Comparison of ENCODE assay signal across 12 mouse cellular contexts in the genomic region with DNA sequence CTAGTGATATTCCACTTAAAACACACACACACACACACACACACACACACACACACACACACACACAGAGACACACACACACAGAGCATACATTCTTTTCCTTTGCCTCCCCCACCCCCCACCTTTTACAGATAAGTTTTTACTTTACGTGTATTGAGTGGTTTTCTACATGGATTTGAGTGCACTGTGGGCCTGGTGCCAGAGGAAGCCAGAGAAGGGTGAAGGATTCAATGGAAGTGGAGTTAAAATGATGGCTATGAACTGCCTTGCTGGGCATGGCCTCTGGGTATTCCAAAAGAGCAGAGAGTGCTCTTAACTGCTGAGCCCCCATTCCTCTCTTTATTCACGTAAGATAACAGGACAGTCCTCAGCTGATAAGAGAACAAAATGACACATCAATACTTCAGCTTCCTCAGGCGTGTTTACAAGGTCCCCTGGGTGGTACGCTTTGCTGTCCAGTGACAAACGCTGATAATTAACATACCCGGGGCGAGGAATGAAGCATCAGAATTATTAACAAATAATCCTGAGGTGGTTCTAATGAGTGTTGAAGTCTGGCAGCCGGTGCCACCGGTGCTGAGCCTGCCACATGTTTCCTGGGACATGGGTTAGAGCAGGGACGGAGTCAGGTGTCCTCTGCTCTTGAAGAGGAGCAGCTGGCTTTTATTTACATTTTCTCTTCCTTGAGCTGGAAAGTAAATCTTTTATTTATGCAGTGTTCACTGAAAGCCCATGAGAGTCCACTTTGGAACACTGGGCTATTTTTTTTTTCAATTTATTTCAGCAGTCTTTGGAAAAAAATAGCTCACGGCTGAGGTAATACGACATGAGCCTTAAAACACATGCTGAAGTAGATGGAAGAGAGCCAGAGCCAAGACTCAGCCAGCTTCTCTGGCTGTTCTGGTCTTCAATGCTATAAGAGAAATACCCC. TPM values are rescaled to one million over a fixed set of nuclear protein-coding genes. Genes with fewer than 3 reads are reported as not detected.
A peak's percentile ranks its signal among the peaks of the same experiment; 100 is the strongest.
DNase-seq lines count a peak whose midpoint lies in the region; ATAC-seq lines count a peak whose summit lies in the region.
"Had no signal": no experiment of that assay in that cellular context is flagged by ENCODE, and none has a peak within 500 bp of the region (broad histone marks: within the 10 kb centered on the region; RNA-seq: fewer than 3 reads in every experiment).

No protein-coding gene starts in this region.

- no peaks in the 10 kb centered on the region for H3K36me3 ChIP-seq in embryonic facial prominence, embryonic 11.5 days (replicated peaks; ENCODE audit: control insufficient read depth, insufficient read depth, low read depth, low read length)
- H3K36me3 ChIP-seq in embryonic facial prominence, embryonic 10.5 days (replicated peaks) = no peaks in the 10 kb centered on the region
- no peaks in the 10 kb centered on the region; the same call in 1 of the 2 replicates for H3K36me3 ChIP-seq in midbrain, embryonic 11.5 days (ENCODE audit: control insufficient read depth, insufficient read depth, low read length)
- peaks cover 58% of the 10 kb centered on the region for H3K36me3 ChIP-seq in midbrain, embryonic 10.5 days
- no peaks in the 10 kb centered on the region for H3K36me3 ChIP-seq in liver, embryonic 13.5 days

- H3K27ac ChIP-seq in embryonic facial prominence, embryonic 11.5 days (replicated peaks; ENCODE audit: low read depth, low read length) = 0 out of 2 replicates have a peak overlapping the region, but pooled peaks have one; percentile 8
- H3K27ac ChIP-seq in embryonic facial prominence, embryonic 10.5 days (replicated peaks) = no peak overlapping the region
- H3K27ac ChIP-seq in midbrain, embryonic 11.5 days (ENCODE audit: low read depth, low read length) = no peak overlapping the region
- H3K27ac ChIP-seq in midbrain, embryonic 10.5 days (replicated peaks) = no peak overlapping the region
- H3K27ac ChIP-seq in liver, embryonic 13.5 days = no peak overlapping the region

- H3K27me3 ChIP-seq in embryonic facial prominence, embryonic 11.5 days (ENCODE audit: control insufficient read depth, insufficient read depth, low read length) = no peaks in the 10 kb centered on the region
- no peaks in the 10 kb centered on the region for H3K27me3 ChIP-seq in embryonic facial prominence, embryonic 10.5 days (replicated peaks; ENCODE audit: low read depth, poor library complexity, severe bottlenecking)
- no peaks in the 10 kb centered on the region for H3K27me3 ChIP-seq in midbrain, embryonic 11.5 days (ENCODE audit: control insufficient read depth, insufficient read depth, low read length)
- H3K27me3 ChIP-seq in midbrain, embryonic 10.5 days (ENCODE audit: low read depth, poor library complexity, severe bottlenecking) = no peaks in the 10 kb centered on the region
- no peaks in the 10 kb centered on the region for H3K27me3 ChIP-seq in liver, embryonic 13.5 days
- H3K27me3 ChIP-seq: megakaryocyte, embryonic 14.5 days had no signal

- no peak for ATAC-seq in embryonic facial prominence, embryonic 11.5 days (replicated peaks; ENCODE audit: insufficient number of reproducible peaks, low FRiP score, low TSS enrichment, low read depth)
- peak; percentile 42 for ATAC-seq in midbrain, embryonic 11.5 days (ENCODE audit: low FRiP score)
- peak; percentile 43; the same call in 1 of the 2 replicates for ATAC-seq in liver, embryonic 13.5 days (ENCODE audit: low read depth)
- ATAC-seq: activated CD4-positive, CD25-positive, alpha-beta regulatory T cell, adult 4 months had no signal

- no peaks in the 10 kb centered on the region for H3K4me1 ChIP-seq in embryonic facial prominence, embryonic 11.5 days (ENCODE audit: control insufficient read depth, insufficient read depth, low read length)
- H3K4me1 ChIP-seq in embryonic facial prominence, embryonic 10.5 days = peaks cover 7% of the 10 kb centered on the region; the same call in 1 of the 2 replicates
- H3K4me1 ChIP-seq in midbrain, embryonic 11.5 days (ENCODE audit: control insufficient read depth, insufficient read depth, low read length) = no peaks in the 10 kb centered on the region
- no peaks in the 10 kb centered on the region for H3K4me1 ChIP-seq in midbrain, embryonic 10.5 days
- H3K4me1 ChIP-seq in liver, embryonic 13.5 days (replicated peaks) = peaks cover 6% of the 10 kb centered on the region; the same call in 1 of the 2 replicates
- H3K4me1 ChIP-seq: megakaryocyte, embryonic 14.5 days had no signal

- H3K4me3 ChIP-seq in embryonic facial prominence, embryonic 11.5 days (ENCODE audit: low read depth, low read length) = no peak overlapping the region
- no peak overlapping the region for H3K4me3 ChIP-seq in embryonic facial prominence, embryonic 10.5 days
- no peak overlapping the region for H3K4me3 ChIP-seq in midbrain, embryonic 11.5 days (ENCODE audit: low read depth, low read length)
- no peak overlapping the region for H3K4me3 ChIP-seq in midbrain, embryonic 10.5 days
- no peak overlapping the region for H3K4me3 ChIP-seq in liver, embryonic 13.5 days (replicated peaks)
- H3K4me3 ChIP-seq: megakaryocyte, embryonic 14.5 days had no signal

- WGBS in embryonic facial prominence, embryonic 11.5 days = 56% methylated on average over 12 of the region's 12 CpGs
- 63% methylated on average over 12 of the region's 12 CpGs for WGBS in embryonic facial prominence, embryonic 10.5 days
- WGBS in midbrain, embryonic 11.5 days = 79% methylated on average over 12 of the region's 12 CpGs
- 74% methylated on average over 12 of the region's 12 CpGs for WGBS in midbrain, embryonic 10.5 days
- 38% methylated on average over 12 of the region's 12 CpGs for WGBS in liver, embryonic 13.5 days (ENCODE audit: insufficient replicate concordance)

- no peak overlapping the region for H3K4me2 ChIP-seq in embryonic facial prominence, embryonic 11.5 days (ENCODE audit: low read depth, low read length)
- H3K4me2 ChIP-seq in midbrain, embryonic 11.5 days = no peak overlapping the region
- H3K4me2 ChIP-seq in liver, embryonic 13.5 days = no peak overlapping the region

- no peaks in the 10 kb centered on the region for H3K9me3 ChIP-seq in embryonic facial prominence, embryonic 11.5 days (replicated peaks; ENCODE audit: control insufficient read depth, low read length)
- H3K9me3 ChIP-seq in embryonic facial prominence, embryonic 10.5 days = no peaks in the 10 kb centered on the region
- H3K9me3 ChIP-seq in midbrain, embryonic 11.5 days (ENCODE audit: control insufficient read depth, low read length) = no peaks in the 10 kb centered on the region
- H3K9me3 ChIP-seq in midbrain, embryonic 10.5 days (replicated peaks) = no peaks in the 10 kb centered on the region; the same call in 1 of the 2 replicates
- no peaks in the 10 kb centered on the region for H3K9me3 ChIP-seq in liver, embryonic 13.5 days (replicated peaks)
- H3K9me3 ChIP-seq: megakaryocyte, embryonic 14.5 days had no signal

- no peak overlapping the region for H3K9ac ChIP-seq in embryonic facial prominence, embryonic 11.5 days (replicated peaks; ENCODE audit: low read length)
- no peak overlapping the region for H3K9ac ChIP-seq in midbrain, embryonic 11.5 days (ENCODE audit: low read length)
- no peak overlapping the region for H3K9ac ChIP-seq in liver, embryonic 13.5 days

- peak; percentile 13 for DNase-seq in embryonic facial prominence, embryonic 11.5 days (ENCODE audit: low spot score)
- DNase-seq in embryonic facial prominence, embryonic 10.5 days (ENCODE audit: low spot score) = no peak
- no peak for DNase-seq in midbrain, embryonic 11.5 days (ENCODE audit: low spot score, missing footprints)
- no peak for DNase-seq in midbrain, embryonic 10.5 days (ENCODE audit: low spot score)
- DNase-seq in heart, adult 9 months (ENCODE audit: low spot score in 2 of 2) = peak; percentile 50 to 66
- DNase-seq in liver, embryonic 13.5 days = no peak
- no peak for DNase-seq in Muller cell, postnatal 12 days (ENCODE audit: inconsistent ontology term)
- no peak for DNase-seq in layer of hippocampus, adult 9-10 months (ENCODE audit: low spot score)
- DNase-seq: kidney, adult 18-20 months had no signal

RNA-seq across cellular contexts. Expression of a gene that starts 28.7 kb away (rescaled TPM):
- 21.2 and 21.7 TPM in 2 replicates for polyA plus RNA-seq in embryonic facial prominence, embryonic 11.5 days (2014; fragmentation: Nextera tagmentation; extraction: Ambion mirVana)
- 13.6 and 16.5 TPM in 2 replicates for polyA plus RNA-seq in embryonic facial prominence, embryonic 10.5 days (2016; fragmentation: Nextera tagmentation; extraction: Ambion mirVana)
- 12.1 and 14.8 TPM in 2 replicates for polyA plus RNA-seq in midbrain, embryonic 11.5 days (2014; fragmentation: Nextera tagmentation; extraction: Ambion mirVana)
- 9.3 and 12.1 TPM in 2 replicates for polyA plus RNA-seq in midbrain, embryonic 10.5 days (2016; fragmentation: Nextera tagmentation; extraction: Ambion mirVana)
- 3.7 and 3.8 TPM in 2 replicates for polyA plus RNA-seq in liver, embryonic 13.5 days (2015; fragmentation: Nextera tagmentation; extraction: Ambion mirVana)

RNA-seq across cellular contexts. Expression of a gene that starts 29.6 kb away (rescaled TPM):
- polyA plus RNA-seq in embryonic facial prominence, embryonic 11.5 days (2014; fragmentation: Nextera tagmentation; extraction: Ambion mirVana) = 11.1 and 15.3 TPM in 2 replicates
- polyA plus RNA-seq in embryonic facial prominence, embryonic 10.5 days (2016; fragmentation: Nextera tagmentation; extraction: Ambion mirVana) = 9.9 and 10.0 TPM in 2 replicates
- 63.1 and 73.8 TPM in 2 replicates for polyA plus RNA-seq in midbrain, embryonic 11.5 days (2014; fragmentation: Nextera tagmentation; extraction: Ambion mirVana)
- polyA plus RNA-seq in midbrain, embryonic 10.5 days (2016; fragmentation: Nextera tagmentation; extraction: Ambion mirVana) = 25.3 and 45.8 TPM in 2 replicates
- 0.12 and 0.17 TPM in 2 replicates for polyA plus RNA-seq in liver, embryonic 13.5 days (2015; fragmentation: Nextera tagmentation; extraction: Ambion mirVana)
- polyA plus RNA-seq: activated CD4-positive, CD25-positive, alpha-beta regulatory T cell, adult 4 months; spleen, adult 2 months had no signal

RNA-seq across cellular contexts. Expression of a gene that starts 43.1 kb away (rescaled TPM):
- 36.2 and 38.2 TPM in 2 replicates for polyA plus RNA-seq in embryonic facial prominence, embryonic 11.5 days (2014; fragmentation: Nextera tagmentation; extraction: Ambion mirVana)
- 31.9 and 34.3 TPM in 2 replicates for polyA plus RNA-seq in embryonic facial prominence, embryonic 10.5 days (2016; fragmentation: Nextera tagmentation; extraction: Ambion mirVana)
- 63.2 and 70.7 TPM in 2 replicates for polyA plus RNA-seq in midbrain, embryonic 11.5 days (2014; fragmentation: Nextera tagmentation; extraction: Ambion mirVana)
- polyA plus RNA-seq in midbrain, embryonic 10.5 days (2016; fragmentation: Nextera tagmentation; extraction: Ambion mirVana) = 39.1 and 52.2 TPM in 2 replicates
- polyA plus RNA-seq in liver, embryonic 13.5 days (2015; fragmentation: Nextera tagmentation; extraction: Ambion mirVana) = 0.59 and 0.62 TPM in 2 replicates
- polyA plus RNA-seq: activated CD4-positive, CD25-positive, alpha-beta regulatory T cell, adult 4 months had no signal

Comparison
In these comparisons a context has a peak if more than half of its experiments do, and no peak if none do; other contexts are left out.
1. DNase-seq: peak in embryonic facial prominence, embryonic 11.5 days (single experiment) and heart, adult 9 months (2 of 2); none in embryonic facial prominence, embryonic 10.5 days (single experiment), midbrain, embryonic 11.5 days (single experiment), midbrain, embryonic 10.5 days (single experiment), liver, embryonic 13.5 days (single experiment), Muller cell, postnatal 12 days (single experiment) and layer of hippocampus, adult 9-10 months (single experiment).
2. RNA of a gene that starts 43.1 kb away (polyA plus RNA-seq): 63.2 to 70.7 TPM in midbrain, embryonic 11.5 days, 39.1 to 52.2 TPM in midbrain, embryonic 10.5 days, 36.2 to 38.2 TPM in embryonic facial prominence, embryonic 11.5 days and 31.9 to 34.3 TPM in embryonic facial prominence, embryonic 10.5 days; 0.59 to 0.62 TPM in liver, embryonic 13.5 days; every median in the first group is over 10 times any median in the second.